Mouse (Mus musculus) lung, postnatal 36 days (tissue): ENCODE measurements around the gene Med13.
"Not testable (repeated sequence)": the region's sequence is repeated elsewhere in the genome, so short reads cannot be mapped to it uniquely, and the experiment has no call there.

Experiments used
- DNase-seq: peaks from one replicate; pipeline ENCODE4 v3.0.0; 2022; ENCODE audit warnings: mixed read lengths

The Med13 gene

GRCm38 (mm10) chr11:86378981-86379380, 21.6 kb upstream of the Med13 start:
- no peak for DNase-seq

DNA sequence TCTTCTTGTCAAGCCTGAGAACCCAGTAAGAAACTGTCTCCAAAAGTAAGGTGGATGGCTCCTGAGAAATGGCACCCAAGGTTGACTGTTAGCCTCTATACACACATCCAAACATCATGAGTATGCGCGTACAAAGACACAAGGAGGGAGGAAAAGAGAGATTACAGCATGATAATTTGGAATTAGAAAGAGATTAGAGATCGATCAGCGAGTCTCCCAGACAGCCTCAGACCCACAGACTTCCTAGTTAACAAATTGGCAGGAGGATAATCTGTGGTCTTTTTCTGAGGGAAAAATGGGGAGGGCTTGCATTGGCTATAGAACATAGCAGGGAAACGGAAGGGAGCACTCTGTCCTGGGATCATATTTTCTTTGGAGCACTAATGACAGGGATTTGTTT, 20.4 kb upstream of the Med13 start:
- no peak for DNase-seq

DNA sequence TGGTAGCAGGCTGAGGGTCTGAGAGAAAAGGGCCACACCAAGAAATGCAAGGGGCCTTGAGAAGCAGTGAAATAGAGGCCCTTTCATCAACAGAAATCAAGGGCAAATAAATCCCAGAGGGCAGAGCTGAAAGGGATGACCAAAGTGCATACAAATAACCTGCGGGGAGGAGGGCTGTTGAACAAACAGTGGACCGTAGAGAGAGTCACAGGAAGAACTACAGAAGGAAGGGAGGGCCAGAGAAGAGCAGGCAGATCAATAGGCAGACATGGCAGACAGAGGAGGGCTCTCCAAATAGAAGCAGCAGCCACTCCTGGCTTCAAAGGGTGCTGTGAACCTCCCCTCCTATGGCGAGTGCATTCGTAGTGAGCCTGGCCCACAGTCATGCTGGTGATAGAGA, 19.3 kb upstream of the Med13 start:
- no peak for DNase-seq

DNA sequence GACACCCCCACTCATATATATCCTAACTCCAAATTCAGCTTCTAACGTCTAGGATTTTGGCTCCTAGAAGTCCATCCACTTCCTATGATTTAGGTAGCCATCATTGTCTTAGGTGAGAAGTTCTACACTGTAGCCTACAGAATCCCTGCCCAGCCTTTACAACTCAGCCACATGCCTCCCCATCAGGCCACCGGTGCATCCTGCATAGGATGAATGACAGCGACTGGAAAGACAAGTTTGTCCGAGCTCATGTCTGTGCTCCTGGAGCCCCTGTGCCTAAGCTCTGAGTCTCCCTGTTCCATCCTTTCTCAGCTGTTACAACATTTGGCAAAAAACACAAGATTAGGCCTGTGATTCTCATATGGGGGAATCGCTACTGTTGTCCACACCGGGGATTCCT, 17.7 kb upstream of the Med13 start:
- no peak for DNase-seq

DNA sequence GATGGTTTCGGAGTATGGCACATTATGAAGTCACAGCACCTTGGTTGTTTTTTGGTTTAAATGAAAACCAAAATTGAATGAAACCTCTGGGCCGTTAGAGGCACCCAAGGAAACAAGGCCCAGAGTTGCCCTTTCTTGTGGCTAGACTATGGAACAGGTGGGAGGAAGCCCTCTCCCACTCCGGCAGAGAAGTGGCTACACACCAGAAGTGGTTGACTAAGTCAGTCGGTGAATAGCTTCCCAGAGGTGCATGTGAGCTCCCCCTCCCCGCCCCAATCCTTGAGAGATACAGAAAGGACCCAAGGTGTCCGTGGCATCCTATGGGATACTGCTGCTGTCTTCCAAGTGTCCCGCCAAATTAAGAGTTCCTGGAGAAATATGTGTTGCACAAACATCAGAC, 13.9 kb upstream of the Med13 start:
- no peak for DNase-seq

GRCm38 (mm10) chr11:86369860-86370259, 12.5 kb upstream of the Med13 start:
- no peak for DNase-seq

DNA sequence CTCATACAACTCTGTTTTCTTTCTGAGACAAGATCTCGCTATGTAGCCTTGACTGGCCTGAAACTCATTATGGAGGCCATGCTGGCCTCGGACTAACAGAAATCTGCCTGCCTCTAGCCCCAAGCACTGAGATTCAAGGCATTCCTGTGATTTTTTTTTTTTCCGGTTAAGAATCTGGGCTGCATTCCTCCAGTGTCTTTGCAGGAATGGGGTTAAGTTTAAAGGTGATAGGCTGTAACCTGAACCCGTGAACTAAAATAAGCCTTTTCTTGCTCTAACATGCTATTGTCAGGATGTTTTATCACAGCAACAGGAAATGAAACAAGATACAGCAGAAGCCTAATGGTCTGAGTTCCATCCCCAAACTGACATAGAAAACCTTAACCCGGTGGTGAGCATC, 11.6 kb upstream of the Med13 start:
- DNase-seq: no peak

- DNase-seq: no peak
These were observed 7.5 kb upstream of the Med13 start for GRCm38 (mm10) chr11:86364709-86365452.

- DNase-seq: peak; percentile 99
These were observed 654 bp upstream of the Med13 start for GRCm38 (mm10) chr11:86357984-86358528.

GRCm38 (mm10) chr11:86356007-86356853, 1.2 kb downstream of the Med13 start:
- peak; percentile 28 for DNase-seq

GRCm38 (mm10) chr11:86353586-86353985, 3.8 kb downstream of the Med13 start:
- no peak for DNase-seq

GRCm38 (mm10) chr11:86351766-86352315, 5.6 kb downstream of the Med13 start:
- no peak for DNase-seq

DNA sequence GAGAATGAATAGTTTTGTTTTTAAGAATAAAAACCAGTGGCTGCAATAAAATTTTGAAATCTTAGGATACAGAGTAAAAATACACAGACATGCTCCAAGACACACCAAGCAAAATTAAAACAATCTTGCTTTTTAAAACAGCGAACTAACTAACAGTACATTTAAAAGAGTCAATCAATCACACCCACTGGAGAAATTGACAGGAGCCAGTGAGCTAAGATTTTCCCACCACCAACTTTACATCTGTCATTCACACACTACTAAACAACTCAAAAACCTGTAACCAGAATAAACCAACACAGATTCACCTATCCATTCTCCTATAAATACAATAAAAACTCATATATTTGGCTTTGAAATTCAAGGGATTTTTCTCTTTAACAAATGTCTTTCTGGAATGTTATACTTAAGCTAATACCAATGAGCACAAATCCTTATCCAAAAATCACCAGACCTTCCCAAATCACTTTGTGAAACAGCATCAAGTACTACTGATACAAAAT, 6.7 kb downstream of the Med13 start:
- no peak for DNase-seq

DNA sequence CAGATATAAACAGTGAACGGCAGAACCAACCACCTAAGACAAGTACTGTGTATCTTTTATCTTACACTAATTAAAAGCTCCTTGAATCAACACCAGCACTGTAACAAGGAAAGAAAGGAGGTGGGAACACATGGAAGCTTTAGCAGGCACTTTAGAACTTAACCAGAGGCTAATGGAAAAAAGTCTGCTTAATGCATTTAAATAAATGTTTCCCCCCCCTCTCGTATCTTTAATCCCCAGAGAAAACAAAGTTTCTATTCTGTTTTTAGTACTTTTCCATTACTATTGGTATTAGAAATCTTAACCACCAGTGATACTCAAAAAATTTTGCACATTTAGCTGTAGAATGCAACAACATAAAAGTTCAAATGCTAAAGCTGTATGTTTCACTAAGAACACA, 8.1 kb downstream of the Med13 start:
- DNase-seq: no peak

- DNase-seq: no peak
These were observed 8.5 kb downstream of the Med13 start for GRCm38 (mm10) chr11:86348872-86349271.

DNA sequence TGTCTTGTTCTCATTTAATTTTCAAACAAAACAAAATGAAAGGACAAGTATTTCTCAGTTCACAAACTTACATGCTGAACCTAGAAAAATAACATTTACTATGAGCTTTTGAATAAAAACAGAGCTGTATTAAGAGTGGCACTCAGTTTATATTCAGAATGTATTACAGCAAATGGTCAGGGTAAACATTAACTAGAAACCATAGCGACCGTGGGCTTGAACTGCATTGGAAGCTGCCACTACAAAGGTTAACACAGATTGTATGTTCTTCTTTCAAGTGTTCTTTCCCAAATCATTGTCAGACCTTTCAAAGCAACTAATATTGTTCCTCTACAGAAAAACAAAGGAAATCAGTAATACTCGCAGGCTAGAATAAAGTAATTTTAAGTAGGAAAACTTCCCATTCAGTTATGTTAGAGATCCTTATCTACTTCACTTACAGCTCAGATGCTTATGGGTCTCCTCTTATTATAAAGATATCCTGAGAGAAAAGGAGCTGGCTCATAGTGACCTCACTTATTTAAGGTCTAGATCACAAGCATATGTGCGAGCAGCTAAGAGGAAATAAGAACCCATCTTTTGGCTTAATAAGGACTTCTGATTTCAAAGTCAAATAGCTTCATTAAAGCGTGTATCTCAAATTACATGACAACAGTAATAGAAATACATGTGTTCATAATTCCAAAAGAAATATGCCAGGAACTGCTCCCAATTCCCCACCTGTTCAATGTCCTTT, 9.8 kb downstream of the Med13 start:
- DNase-seq: no peak

GRCm38 (mm10) chr11:86346525-86346924, 10.9 kb downstream of the Med13 start:
- DNase-seq: no peak

- not testable (repeated sequence) for DNase-seq
These were observed 12.5 kb downstream of the Med13 start for GRCm38 (mm10) chr11:86344940-86345339.

DNA sequence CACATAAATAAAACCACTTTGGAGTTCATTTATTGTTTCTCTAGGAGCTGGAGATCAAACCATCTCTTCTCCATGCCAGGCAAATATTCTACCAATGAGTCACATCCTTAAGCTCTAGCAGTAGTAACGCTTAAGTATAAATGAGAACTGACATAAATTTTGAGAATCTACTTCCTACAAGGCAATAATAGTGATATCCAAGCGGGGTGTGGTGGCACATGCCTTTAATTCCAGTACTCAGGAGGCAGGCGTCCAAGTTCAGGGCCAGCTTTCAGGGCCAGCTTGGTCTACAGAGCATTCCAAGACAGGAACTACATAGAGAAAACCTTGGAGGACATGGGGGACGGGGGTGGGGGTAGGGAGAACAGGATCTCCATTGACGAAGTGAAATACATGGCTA, 33.2 kb downstream of the Med13 start:
- peak; percentile 45 for DNase-seq

- DNase-seq: not testable (repeated sequence)
These were observed 42.4 kb downstream of the Med13 start for GRCm38 (mm10) chr11:86314992-86315391.

- no peak for DNase-seq
These were observed 47.1 kb downstream of the Med13 start for GRCm38 (mm10) chr11:86310280-86310679.

DNA sequence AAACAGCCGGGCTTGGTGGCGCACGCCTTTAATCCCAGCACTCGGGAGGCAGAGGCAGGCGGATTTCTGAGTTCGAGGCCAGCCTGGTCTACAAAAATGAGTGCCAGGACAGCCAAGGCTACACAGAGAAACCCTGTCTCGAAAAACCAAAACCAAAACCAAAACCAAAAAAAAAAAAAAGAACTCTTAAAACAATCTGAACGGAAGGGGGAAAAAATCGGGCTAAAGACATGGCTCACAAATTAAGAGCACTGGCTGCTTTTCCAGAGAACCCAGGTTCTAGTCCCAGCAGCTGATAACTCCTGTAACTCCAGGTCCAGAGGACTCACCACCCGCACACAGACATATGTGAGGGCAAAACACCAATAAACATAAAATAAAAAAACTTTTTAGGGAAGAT, 65.2 kb downstream of the Med13 start:
- not testable (repeated sequence) for DNase-seq

GRCm38 (mm10) chr11:86291714-86292113, 65.7 kb downstream of the Med13 start:
- DNase-seq: no peak
